Comparison of ENCODE assay signal across 10 mouse cellular contexts in the genomic region with DNA sequence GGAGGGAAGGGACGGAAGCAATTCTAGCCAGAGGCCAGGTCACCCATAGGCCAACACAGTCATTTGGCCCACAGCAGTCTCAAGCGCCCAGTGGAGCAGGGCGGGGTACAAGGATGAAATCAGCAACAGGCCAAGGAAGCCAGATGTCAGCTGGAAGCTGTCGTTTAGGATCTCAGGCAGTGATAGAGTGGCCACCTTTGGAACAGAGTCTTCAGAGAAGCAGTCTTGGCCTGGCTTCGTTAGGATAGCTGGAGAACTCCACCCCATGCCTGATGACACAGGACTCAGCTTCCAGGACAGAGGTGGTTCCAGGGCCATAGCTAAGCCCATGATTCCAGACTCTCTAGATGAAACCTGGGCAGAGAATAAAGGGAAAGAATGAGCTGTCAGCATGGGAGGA. TPM values are rescaled to one million over a fixed set of nuclear protein-coding genes. Genes with fewer than 3 reads are reported as not detected.
DNase-seq lines count a peak whose midpoint lies in the region; ATAC-seq and TF ChIP-seq lines count a peak whose summit lies in the region.
"Had no signal": no experiment of that assay in that cellular context is flagged by ENCODE, and none has a peak within 500 bp of the region (broad histone marks: within the 10 kb centered on the region; RNA-seq: fewer than 3 reads in every experiment).

No protein-coding gene starts in this region.

- no peak overlapping the region for H3K9ac ChIP-seq in lung, embryonic 14.5 days
- H3K9ac ChIP-seq in intestine, embryonic 16.5 days (ENCODE audit: low read depth, low read length) = no peak overlapping the region
- H3K9ac ChIP-seq: forebrain, embryonic 13.5 days had no signal

- no peak for TF ChIP-seq CTCF in lung, embryonic 14.5 days (IDR thresholded peaks at IDR 0.05; ENCODE audit: low read depth)
- TF ChIP-seq CTCF in lung, adult 2 months (IDR thresholded peaks at IDR 0.05; ENCODE audit: insufficient read depth, low read length) = no peak
- no peak for TF ChIP-seq CTCF in small intestine, adult 2 months (IDR thresholded peaks at IDR 0.05; ENCODE audit: extremely low read depth, insufficient read length, insufficient replicate concordance, low read depth, low read length)

- peaks cover 23% of the 10 kb centered on the region for H3K36me3 ChIP-seq in lung, embryonic 14.5 days (ENCODE audit: insufficient read depth)
- H3K36me3 ChIP-seq in intestine, embryonic 16.5 days (ENCODE audit: control insufficient read depth, insufficient read depth, low read length) = no peaks in the 10 kb centered on the region
- H3K36me3 ChIP-seq in small intestine, adult 2 months (ENCODE audit: control insufficient read depth, insufficient read depth, low read length) = peaks cover 17% of the 10 kb centered on the region

- WGBS in lung, embryonic 14.5 days = 49% methylated on average over 5 of the region's 5 CpGs
- WGBS in lung, adult 2 months = 50% methylated on average over 5 of the region's 5 CpGs
- WGBS in intestine, embryonic 16.5 days = 59% methylated on average over 5 of the region's 5 CpGs
- 58% methylated on average over 5 of the region's 5 CpGs for WGBS in small intestine, adult 2 months

- TF ChIP-seq POLR2A in lung, adult 2 months (IDR thresholded peaks at IDR 0.05; ENCODE audit: borderline replicate concordance, extremely low read depth, low read depth, low read length) = no peak
- TF ChIP-seq POLR2A in small intestine, adult 2 months (IDR thresholded peaks at IDR 0.05; ENCODE audit: low read depth, low read length) = no peak

- no peak for ATAC-seq in lung, embryonic 14.5 days (ENCODE audit: insufficient read depth)
- no peak for ATAC-seq in intestine, embryonic 16.5 days
- ATAC-seq: forebrain, embryonic 13.5 days had no signal

- DNase-seq in lung, embryonic 14.5 days = no peak
- DNase-seq in lung, adult 2 months = no peak
- peak; percentile 57 to 77 for DNase-seq in gastrocnemius, adult 8-10 months (ENCODE audit: low spot score in 2 of 2)
- no peak for DNase-seq in yolk sac, embryonic 10.5 days (ENCODE audit: low spot score)
- no peak for DNase-seq in frontal cortex, postnatal 14 days (ENCODE audit: low spot score in 2 of 2)
- no peak for DNase-seq in urinary bladder, postnatal 4 days (ENCODE audit: low spot score in 2 of 2)

- H3K27ac ChIP-seq in lung, embryonic 14.5 days (ENCODE audit: low read depth) = peak overlapping the region; percentile 75
- H3K27ac ChIP-seq in intestine, embryonic 16.5 days (ENCODE audit: low read length) = peak overlapping the region; percentile 78
- H3K27ac ChIP-seq in small intestine, adult 2 months (ENCODE audit: insufficient read depth, low read depth, low read length) = peak overlapping the region; percentile 12
- H3K27ac ChIP-seq: forebrain, embryonic 13.5 days; left cerebral cortex, adult 2 months had no signal

- no peak overlapping the region for H3K4me2 ChIP-seq in lung, embryonic 14.5 days
- no peak overlapping the region for H3K4me2 ChIP-seq in intestine, embryonic 16.5 days (ENCODE audit: low read depth, low read length)
- H3K4me2 ChIP-seq: forebrain, embryonic 13.5 days had no signal

- peaks cover 28% of the 10 kb centered on the region for H3K4me1 ChIP-seq in lung, embryonic 14.5 days (ENCODE audit: insufficient read depth)
- H3K4me1 ChIP-seq in lung, adult 2 months (ENCODE audit: control insufficient read depth, insufficient read depth, low read length) = peaks cover 36% of the 10 kb centered on the region
- H3K4me1 ChIP-seq in intestine, embryonic 16.5 days (ENCODE audit: control insufficient read depth, insufficient read depth, low read length) = peaks cover 44% of the 10 kb centered on the region
- H3K4me1 ChIP-seq in small intestine, adult 2 months (ENCODE audit: control insufficient read depth, insufficient read depth, insufficient read length, low read length) = peaks cover 10% of the 10 kb centered on the region

- no peaks in the 10 kb centered on the region for H3K27me3 ChIP-seq in lung, embryonic 14.5 days (ENCODE audit: insufficient read depth, low read length)
- no peaks in the 10 kb centered on the region for H3K27me3 ChIP-seq in intestine, embryonic 16.5 days (replicated peaks; ENCODE audit: control insufficient read depth, insufficient read depth, low read length)
- H3K27me3 ChIP-seq in small intestine, adult 2 months (ENCODE audit: control insufficient read depth, insufficient read depth, low read length) = no peaks in the 10 kb centered on the region
- H3K27me3 ChIP-seq: forebrain, embryonic 13.5 days had no signal

- H3K4me3 ChIP-seq in lung, embryonic 14.5 days (ENCODE audit: low read depth, low read length) = no peak overlapping the region
- H3K4me3 ChIP-seq in lung, adult 2 months (replicated peaks; ENCODE audit: extremely low read depth, low read depth, low read length) = no peak overlapping the region
- H3K4me3 ChIP-seq in intestine, embryonic 16.5 days (ENCODE audit: low read length) = no peak overlapping the region
- H3K4me3 ChIP-seq in small intestine, adult 2 months (ENCODE audit: low read depth, low read length) = no peak overlapping the region
- H3K4me3 ChIP-seq: forebrain, embryonic 13.5 days; left cerebral cortex, adult 2 months had no signal

- H3K9me3 ChIP-seq in lung, embryonic 14.5 days (ENCODE audit: low read depth, low read length) = no peaks in the 10 kb centered on the region
- H3K9me3 ChIP-seq in intestine, embryonic 16.5 days (ENCODE audit: control insufficient read depth, low read length) = no peaks in the 10 kb centered on the region
- H3K9me3 ChIP-seq: forebrain, embryonic 13.5 days had no signal

RNA-seq across cellular contexts. Expression of a gene that starts 28.9 kb away (rescaled TPM):
- polyA plus RNA-seq in lung, embryonic 14.5 days (2014; fragmentation: Nextera tagmentation; extraction: Ambion mirVana) = 14.0 and 15.6 TPM in 2 replicates
- 21.4 and 33.8 TPM in 2 replicates for polyA plus RNA-seq in lung, adult 2 months (2012; rRNA removed)
- 1 to 10 TPM; 2.7 to 5.0 (median 4.0) TPM for total RNA-seq in gastrocnemius, adult 8-10 months (2022)
- 7.1 and 8.6 TPM in 2 replicates for polyA plus RNA-seq in intestine, embryonic 16.5 days (2015; fragmentation: Nextera tagmentation; extraction: Ambion mirVana)
- polyA plus RNA-seq in small intestine, adult 2 months (2012; rRNA removed) = 22.9 and 29.6 TPM in 2 replicates

RNA-seq across cellular contexts. Expression of a gene that starts 38.2 kb away (rescaled TPM):
- polyA plus RNA-seq in lung, embryonic 14.5 days (2014; fragmentation: Nextera tagmentation; extraction: Ambion mirVana) = 28.6 and 29.9 TPM in 2 replicates
- 15.3 and 21.1 TPM in 2 replicates for polyA plus RNA-seq in lung, adult 2 months (2012; rRNA removed)
- 1 to 10 TPM; 2.0 to 4.5 (median 2.3) TPM for total RNA-seq in gastrocnemius, adult 8-10 months (2022)
- polyA plus RNA-seq in intestine, embryonic 16.5 days (2015; fragmentation: Nextera tagmentation; extraction: Ambion mirVana) = 18.7 and 23.9 TPM in 2 replicates
- polyA plus RNA-seq in small intestine, adult 2 months (2012; rRNA removed) = 12.8 and 14.2 TPM in 2 replicates

RNA-seq across cellular contexts. Expression of a gene that starts 50.6 kb away (rescaled TPM):
- 25.0 and 26.5 TPM in 2 replicates for polyA plus RNA-seq in lung, embryonic 14.5 days (2014; fragmentation: Nextera tagmentation; extraction: Ambion mirVana)
- 21.0 and 25.7 TPM in 2 replicates for polyA plus RNA-seq in lung, adult 2 months (2012; rRNA removed)
- total RNA-seq in gastrocnemius, adult 8-10 months (2022) = 1 to 10 TPM; 4.2 to 6.9 (median 5.4) TPM
- 20.3 and 22.7 TPM in 2 replicates for polyA plus RNA-seq in intestine, embryonic 16.5 days (2015; fragmentation: Nextera tagmentation; extraction: Ambion mirVana)
- 9.9 and 13.7 TPM in 2 replicates for polyA plus RNA-seq in small intestine, adult 2 months (2012; rRNA removed)

RNA-seq across cellular contexts. Expression of a gene that starts 53.2 kb away (rescaled TPM):
- 1.1 and 1.5 TPM in 2 replicates for polyA plus RNA-seq in lung, embryonic 14.5 days (2014; fragmentation: Nextera tagmentation; extraction: Ambion mirVana)
- polyA plus RNA-seq in lung, adult 2 months (2012; rRNA removed) = 11.6 and 12.5 TPM in 2 replicates
- total RNA-seq in gastrocnemius, adult 8-10 months (2022) = 1 to 10 TPM in 1 of 4 experiments, under 1 TPM in 3; 0.63 to 1.3 (median 0.94) TPM
- polyA plus RNA-seq in intestine, embryonic 16.5 days (2015; fragmentation: Nextera tagmentation; extraction: Ambion mirVana) = 1.5 and 1.6 TPM in 2 replicates
- polyA plus RNA-seq in small intestine, adult 2 months (2012; rRNA removed) = 8.6 and 11.8 TPM in 2 replicates

Comparison
In these comparisons a context has a peak if more than half of its experiments do, and no peak if none do; other contexts are left out.
1. DNase-seq: peak in gastrocnemius, adult 8-10 months (2 of 2); none in lung, embryonic 14.5 days (single experiment), lung, adult 2 months (single experiment), yolk sac, embryonic 10.5 days (single experiment), frontal cortex, postnatal 14 days (0 of 2) and urinary bladder, postnatal 4 days (0 of 2).
2. H3K27ac ChIP-seq: peak in every context shown above with its lines; median percentile 78 in intestine, embryonic 16.5 days; 75 in lung, embryonic 14.5 days; 12 in small intestine, adult 2 months.